Mouse (Mus musculus) CH12.LX (cell line): Measurements from ENCODE around the gene Ap2b1.
A peak's percentile ranks its signal among the peaks of the same experiment; 100 is the strongest.

Experiments
- CTCF ChIP-seq, 2 experiments: IDR thresholded peaks in 1 of 2; conservative IDR thresholded peaks in 1 of 2; 2 replicates each; pipeline ENCODE4 v1.5.1; 2011 to 2012; ENCODE audit warnings: low read depth in 2 of 2, low read length in 2 of 2, improper control_type of control experiment in 1 of 2, inconsistent platforms in 1 of 2, mild to moderate bottlenecking in 1 of 2, moderate library complexity in 1 of 2
- ETS1 ChIP-seq: conservative IDR thresholded peaks from 2 replicates; pipeline ENCODE4 v1.6.1; 2012; ENCODE audit warnings: low read depth, mild to moderate bottlenecking, inconsistent platforms, low read length, improper control_type of control experiment, moderate library complexity
- MAFK ChIP-seq: IDR thresholded peaks from 2 replicates; pipeline ENCODE4 v1.6.1; 2011; ENCODE audit warnings: low read length, improper control_type of control experiment; ENCODE audit not compliant: insufficient replicate concordance
- MAX ChIP-seq: IDR thresholded peaks from 2 replicates; pipeline ENCODE4 v1.6.1; 2011; ENCODE audit warnings: low read length, improper control_type of control experiment
- NELFE ChIP-seq: IDR thresholded peaks from 2 replicates; pipeline ENCODE4 v1.6.1; 2011; ENCODE audit warnings: low read depth, low read length, improper control_type of control experiment
- POLR2A ChIP-seq: IDR thresholded peaks from 2 replicates; pipeline ENCODE4 v1.6.1; 2011; ENCODE audit warnings: low read depth, mild to moderate bottlenecking, improper control_type of control experiment, low read length
- UBTF ChIP-seq: IDR thresholded peaks from 2 replicates; pipeline ENCODE4 v1.6.1; 2012; ENCODE audit warnings: low read depth, mild to moderate bottlenecking, inconsistent platforms, low read length, improper control_type of control experiment, moderate library complexity

GRCm38 (mm10) chr11:83289036-83289435, 9.8 kb upstream of the Ap2b1 start:
- peak in 1 of 2 experiments; percentile 56; a peak in 1 of 4 replicates for TF ChIP-seq CTCF (conservative IDR thresholded peaks at IDR 0.05 in 1 of 2, IDR thresholded peaks at IDR 0.05 in 1 of 2; ENCODE audit: low read depth in 2 of 2, low read length in 2 of 2)
- TF ChIP-seq NELFE, result 0 out of 2 replicates have a peak, but pooled peaks have one; percentile 38
- TF ChIP-seq MAFK, result no peak
- no peak for TF ChIP-seq ETS1
- no peak for TF ChIP-seq UBTF
- TF ChIP-seq POLR2A, result no peak
- TF ChIP-seq MAX, result peak; percentile 49; the same call in 1 of the 2 replicates
